Mouse (Mus musculus) hindbrain, embryonic 13.5 days (tissue): ENCODE data around the gene Rnase4. TPM values are rescaled to one million over a fixed set of nuclear protein-coding genes. Genes with fewer than 3 reads are reported as not detected.

Experiments used
- ATAC-seq: fragments of 200-750 bp; cut with Nextera tagmentation; 2 replicates; pipeline ENCODE4 v1.8.0; 2017; ENCODE audit warnings: moderate TSS enrichment; ENCODE audit not compliant: low FRiP score
- H3K27ac ChIP-seq: fragments of 300-500 bp; sonication (generic); 2 replicates; pipeline ENCODE4 v1.5.1; 2015; ENCODE audit warnings: inconsistent platforms, mild to moderate bottlenecking, moderate library complexity
- H3K27me3 ChIP-seq: fragments of 300-500 bp; sonication (generic); 2 replicates; pipeline ENCODE4 v1.6.1; 2015; ENCODE audit warnings: mild to moderate bottlenecking, inconsistent platforms
- H3K36me3 ChIP-seq: fragments of 300-500 bp; sonication (generic); 2 replicates; pipeline ENCODE4 v1.6.1; 2015; ENCODE audit warnings: mild to moderate bottlenecking, inconsistent platforms
- H3K4me1 ChIP-seq: fragments of 300-500 bp; sonication (generic); replicated peaks from 2 replicates; pipeline ENCODE4 v1.6.1; 2015; ENCODE audit warnings: inconsistent platforms
- H3K4me2 ChIP-seq: fragments of 300-500 bp; sonication (generic); 2 replicates; pipeline ENCODE4 v1.6.1; 2015; ENCODE audit warnings: inconsistent platforms, mild to moderate bottlenecking, moderate library complexity
- H3K4me3 ChIP-seq: fragments of 300-500 bp; sonication (generic); 2 replicates; pipeline ENCODE4 v1.5.1; 2015; ENCODE audit warnings: mild to moderate bottlenecking, inconsistent platforms
- H3K9ac ChIP-seq: fragments of 300-500 bp; sonication (generic); 2 replicates; pipeline ENCODE4 v1.6.1; 2015; ENCODE audit warnings: mild to moderate bottlenecking, inconsistent platforms
- H3K9me3 ChIP-seq: fragments of 300-500 bp; sonication (generic); 2 replicates; pipeline ENCODE4 v1.6.1; 2016; ENCODE audit warnings: inconsistent platforms
- WGBS: fragments of 180-500 bp; shearing (Covaris S2); methylation state at CpG from one replicate; pipeline ENCODE4 v1.1.7; 2015; 5-methylcytosine and 5-hydroxymethylcytosine counted together
- polyA plus RNA-seq: library from polyadenylated mRNA; unstranded; fragments of >200 nt; fragmentation: Nextera tagmentation; extraction: Ambion mirVana; gene quantifications from 2 replicates; pipeline ENCODE4 v1.2.1, GENCODE M21; 2015

Rnase4 gene
- polyA plus RNA-seq: 15.3 and 17.5 TPM in 2 replicates

DNA sequence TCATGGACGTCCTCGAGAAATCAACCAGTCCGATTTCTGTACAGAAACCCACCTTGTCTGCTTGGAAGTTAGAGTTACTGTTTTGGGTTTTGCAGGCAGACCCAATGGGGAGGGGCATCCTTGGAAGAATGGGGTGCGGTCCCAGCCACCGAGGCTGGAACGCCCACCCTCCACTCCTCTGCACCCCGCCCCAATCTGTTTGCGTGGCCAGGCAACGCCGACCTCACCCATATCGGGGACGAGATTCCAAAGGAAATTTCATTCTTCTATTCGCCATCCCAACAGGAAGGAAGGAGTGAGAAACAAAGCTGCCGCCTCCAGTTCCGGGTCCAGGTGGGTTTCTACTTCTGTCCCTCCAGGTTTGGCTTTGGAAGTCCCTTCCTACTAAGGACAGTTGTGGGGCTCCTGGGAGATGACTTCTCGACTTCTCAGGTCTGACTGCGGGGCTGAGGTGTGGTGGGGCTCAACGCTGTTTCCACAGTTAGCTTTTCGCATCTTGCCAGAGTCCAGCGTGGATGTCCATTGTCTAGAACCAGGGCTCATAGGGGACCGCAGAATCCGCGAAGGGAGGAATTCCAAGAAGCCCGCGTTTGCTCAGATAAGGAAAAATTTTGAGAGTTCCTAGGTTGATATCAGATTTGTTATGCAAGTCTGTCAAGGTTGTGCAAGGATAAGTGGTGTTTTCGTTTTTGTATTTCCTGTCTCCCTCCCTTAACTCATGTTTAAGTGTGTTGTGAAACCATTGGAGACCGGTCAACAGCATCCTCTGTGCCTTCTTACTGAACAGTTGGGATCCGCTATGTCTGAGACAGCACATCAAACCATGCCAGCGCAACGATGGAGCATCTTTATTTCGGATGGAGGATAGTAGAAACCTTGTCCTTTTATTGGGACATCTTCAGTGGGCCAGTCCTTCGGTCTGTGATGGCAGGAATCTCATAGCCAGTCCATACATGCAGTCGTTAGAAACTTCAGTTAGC is at the start of gene Rnase4, which contains the start of gene Ang:
Gene Rnase4, plus strand, starts transcription at position 157 of the 980 bp plus-strand sequence.
Gene Ang, plus strand, starts transcription at position 230 of the 980 bp plus-strand sequence.
- peak within 1 kb of the TSS; percentile 63 for H3K4me3 ChIP-seq
- H3K4me1 ChIP-seq: peaks cover 13% of the 10 kb centered on the region; the same call in 1 of the 2 replicates
- ATAC-seq: peak; percentile 25; the same call in 1 of the 2 replicates
- H3K27me3 ChIP-seq: 0 out of 2 replicates have a peak, but pooled peaks cover 6% of the 10 kb centered on the region
- H3K27ac ChIP-seq: peak within 1 kb of the TSS; percentile 76
- peak within 1 kb of the TSS; percentile 82 for H3K4me2 ChIP-seq
- no peaks in the 10 kb centered on the region for H3K36me3 ChIP-seq
- peak within 1 kb of the TSS; percentile 68 for H3K9ac ChIP-seq
- WGBS: 9% methylated on average over 33 of the region's 33 CpGs
- no peaks in the 10 kb centered on the region for H3K9me3 ChIP-seq

DNA sequence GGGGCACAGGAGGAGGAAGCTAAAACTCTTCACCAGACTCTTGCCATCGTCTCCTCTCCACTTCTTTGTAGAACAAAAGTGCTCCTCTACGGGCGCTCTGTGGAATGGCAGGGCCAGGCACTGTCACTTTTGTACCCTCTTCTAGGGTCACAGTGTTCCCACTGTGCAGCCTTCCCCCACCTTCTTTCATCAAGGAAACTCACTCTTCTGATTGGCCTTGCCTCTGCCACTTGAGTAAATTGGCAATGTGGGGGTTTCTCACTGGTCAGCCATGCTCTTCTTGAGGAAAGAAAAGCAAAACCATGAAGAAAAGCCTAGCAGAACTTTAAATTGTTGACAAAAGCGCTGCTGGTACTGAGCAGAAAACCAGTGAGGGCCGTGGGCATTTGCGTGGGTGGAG is 49.1 kb upstream of the Rnase4 start, which contains the start of gene Rnase9:
Gene Rnase9, minus strand, starts transcription at position 101 of the 400 bp plus-strand sequence.
- Histone ChIP-seq H3K4me1 (no peaks in the 10 kb centered on the region), H3K27ac (no peak within 1 kb of the TSS), H3K9me3 (no peaks in the 10 kb centered on the region), H3K4me2 (no peak within 1 kb of the TSS), H3K9ac (no peak within 1 kb of the TSS), H3K36me3 (no peaks in the 10 kb centered on the region), H3K4me3 (no peak within 1 kb of the TSS), H3K27me3 (no peaks in the 10 kb centered on the region)
- WGBS: 57% methylated on average over 6 of the region's 6 CpGs
- ATAC-seq: no peak

DNA sequence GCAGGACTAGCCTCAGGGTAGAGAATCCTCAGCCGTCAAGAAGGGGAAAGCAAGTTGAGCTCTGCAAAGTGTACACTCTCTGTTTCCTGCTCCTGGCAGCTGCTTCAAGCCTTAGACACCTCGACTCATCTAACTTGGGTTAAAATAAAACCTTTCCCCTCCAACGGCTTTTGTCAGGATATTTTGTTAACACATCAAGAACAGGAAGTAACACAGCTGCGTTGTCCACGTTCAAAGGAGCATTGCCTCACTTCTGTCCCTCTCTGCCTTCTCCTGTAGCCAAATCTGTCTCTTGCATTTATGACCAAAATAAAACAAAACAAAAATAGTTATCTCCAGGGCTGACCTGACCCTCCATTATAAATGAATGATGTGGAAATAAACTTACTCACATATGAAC is 43.0 kb upstream of the Rnase4 start:
- no peaks in the 10 kb centered on the region for H3K27me3 ChIP-seq
- no peaks in the 10 kb centered on the region for H3K4me1 ChIP-seq
- H3K27ac ChIP-seq: no peak overlapping the region
- H3K9ac ChIP-seq: no peak overlapping the region
- H3K4me2 ChIP-seq: no peak overlapping the region
- no peaks in the 10 kb centered on the region for H3K9me3 ChIP-seq
- H3K4me3 ChIP-seq: no peak overlapping the region
- no peak for ATAC-seq
- H3K36me3 ChIP-seq: no peaks in the 10 kb centered on the region
- 76% methylated on average over 5 of the region's 5 CpGs for WGBS

DNA sequence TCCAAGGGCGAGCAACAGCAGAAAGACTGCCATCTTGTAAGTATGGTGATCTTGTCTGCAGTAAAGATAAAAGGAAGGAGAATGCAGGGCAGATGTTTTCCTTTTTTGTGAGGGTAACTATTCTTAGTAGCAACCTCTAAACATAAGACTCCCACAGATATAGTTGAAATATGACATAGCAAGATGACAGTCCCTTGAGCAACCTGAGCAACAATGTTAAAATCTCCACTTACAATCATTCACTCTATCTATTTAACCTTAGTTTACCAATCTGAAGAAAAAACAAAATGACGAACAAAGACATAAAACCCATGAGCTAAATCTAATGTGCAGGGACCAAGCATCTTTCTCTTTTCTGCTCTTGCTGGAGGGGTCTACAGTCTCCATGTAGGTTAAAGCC is 40.8 kb upstream of the Rnase4 start, which contains the start of gene Rnase11:
Gene Rnase11, minus strand, starts transcription at position 101 of the 400 bp plus-strand sequence.
- Histone ChIP-seq H3K9ac (no peak within 1 kb of the TSS), H3K27ac (no peak within 1 kb of the TSS), H3K4me1 (peaks cover 4% of the 10 kb centered on the region; the same call in 1 of the 2 replicates), H3K9me3 (no peaks in the 10 kb centered on the region), H3K4me2 (no peak within 1 kb of the TSS), H3K27me3 (no peaks in the 10 kb centered on the region), H3K4me3 (no peak within 1 kb of the TSS), H3K36me3 (no peaks in the 10 kb centered on the region)
- ATAC-seq: no peak
- WGBS: 90% methylated on average over 2 of the region's 2 CpGs

GRCm38 (mm10) chr14:51051941-51052340 is 38.9 kb upstream of the Rnase4 start:
- H3K27ac ChIP-seq: no peak overlapping the region
- ATAC-seq: no peak
- no peak overlapping the region for H3K4me3 ChIP-seq
- no peaks in the 10 kb centered on the region for H3K27me3 ChIP-seq
- H3K36me3 ChIP-seq: no peaks in the 10 kb centered on the region
- H3K4me2 ChIP-seq: no peak overlapping the region
- H3K9ac ChIP-seq: no peak overlapping the region
- peaks cover 4% of the 10 kb centered on the region; the same call in 1 of the 2 replicates for H3K4me1 ChIP-seq
- WGBS: 69% methylated on average over 5 of the region's 5 CpGs
- H3K9me3 ChIP-seq: no peaks in the 10 kb centered on the region

GRCm38 (mm10) chr14:51053176-51053575 is 37.7 kb upstream of the Rnase4 start:
- ATAC-seq: no peak
- no peaks in the 10 kb centered on the region for H3K27me3 ChIP-seq
- WGBS: 76% methylated on average over 5 of the region's 5 CpGs

GRCm38 (mm10) chr14:51054243-51055237 is 36.3 kb upstream of the Rnase4 start:
- Histone ChIP-seq H3K27ac (no peak overlapping the region), H3K36me3 (no peaks in the 10 kb centered on the region), H3K27me3 (no peaks in the 10 kb centered on the region), H3K4me3 (no peak overlapping the region), H3K9me3 (no peaks in the 10 kb centered on the region), H3K9ac (no peak overlapping the region), H3K4me2 (no peak overlapping the region), H3K4me1 (peaks cover 4% of the 10 kb centered on the region; the same call in 1 of the 2 replicates)
- no peak for ATAC-seq
- WGBS: 37% methylated on average over 13 of the region's 13 CpGs

More at GRCm38 (mm10) chr14:51053176-51053575, 37.7 kb upstream of the Rnase4 start:
- no peaks in the 10 kb centered on the region for H3K36me3 ChIP-seq
- H3K27ac ChIP-seq: no peak overlapping the region
- no peaks in the 10 kb centered on the region for H3K9me3 ChIP-seq
- H3K9ac ChIP-seq: no peak overlapping the region
- peaks cover 4% of the 10 kb centered on the region; the same call in 1 of the 2 replicates for H3K4me1 ChIP-seq
- H3K4me2 ChIP-seq: no peak overlapping the region
- H3K4me3 ChIP-seq: no peak overlapping the region

- no peaks in the 10 kb centered on the region for H3K36me3 ChIP-seq
- no peak within 1 kb of the TSS for H3K9ac ChIP-seq
- 78% methylated on average over 9 of the region's 9 CpGs for WGBS
- no peak within 1 kb of the TSS for H3K4me2 ChIP-seq
- no peak within 1 kb of the TSS for H3K27ac ChIP-seq
- H3K4me1 ChIP-seq: peaks cover 8% of the 10 kb centered on the region
- H3K9me3 ChIP-seq: no peaks in the 10 kb centered on the region
- 0 out of 2 replicates have a peak, but pooled peaks cover 4% of the 10 kb centered on the region for H3K27me3 ChIP-seq
- no peak for ATAC-seq
- H3K4me3 ChIP-seq: no peak within 1 kb of the TSS
These were observed 33.5 kb upstream of the Rnase4 start, which contains the start of gene Rnase12 for GRCm38 (mm10) chr14:51057401-51057831. Gene Rnase12 (minus strand): TSS chr14:51057661.

DNA sequence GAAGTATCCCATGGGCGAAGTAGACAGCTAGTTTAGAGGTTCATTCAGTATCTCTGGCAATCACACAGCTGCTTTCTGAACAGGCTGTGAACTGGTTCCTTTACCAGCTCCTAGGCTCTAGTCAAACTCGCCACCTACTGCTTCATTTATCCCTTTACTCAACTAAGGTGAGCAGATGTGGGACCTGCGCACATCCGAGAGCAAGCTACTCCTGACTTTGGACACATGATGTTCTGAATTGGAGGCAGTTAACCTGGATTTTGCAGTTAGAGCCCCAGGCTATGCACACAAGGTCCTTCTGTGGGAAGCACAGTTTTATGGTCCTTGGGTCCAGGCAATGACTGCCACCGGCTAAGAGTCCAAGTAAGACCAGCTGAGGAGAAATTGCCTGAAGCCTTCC is 30.1 kb upstream of the Rnase4 start:
- H3K9me3 ChIP-seq: no peaks in the 10 kb centered on the region
- H3K27me3 ChIP-seq: 0 out of 2 replicates have a peak, but pooled peaks cover 4% of the 10 kb centered on the region
- no peak overlapping the region for H3K9ac ChIP-seq
- WGBS: 94% methylated on average over 5 of the region's 5 CpGs
- ATAC-seq: no peak
- peaks cover 8% of the 10 kb centered on the region for H3K4me1 ChIP-seq
- H3K4me2 ChIP-seq: no peak overlapping the region
- H3K4me3 ChIP-seq: no peak overlapping the region
- H3K27ac ChIP-seq: no peak overlapping the region
- H3K36me3 ChIP-seq: no peaks in the 10 kb centered on the region

GRCm38 (mm10) chr14:51068956-51069355 is 21.9 kb upstream of the Rnase4 start:
- no peak overlapping the region for H3K9ac ChIP-seq
- H3K9me3 ChIP-seq: no peaks in the 10 kb centered on the region
- WGBS: 95% methylated on average over 5 of the region's 5 CpGs
- ATAC-seq: no peak
- no peak overlapping the region for H3K27ac ChIP-seq
- H3K4me3 ChIP-seq: no peak overlapping the region
- H3K36me3 ChIP-seq: no peaks in the 10 kb centered on the region
- no peak overlapping the region for H3K4me2 ChIP-seq
- H3K4me1 ChIP-seq: peaks cover 10% of the 10 kb centered on the region
- H3K27me3 ChIP-seq: no peaks in the 10 kb centered on the region

DNA sequence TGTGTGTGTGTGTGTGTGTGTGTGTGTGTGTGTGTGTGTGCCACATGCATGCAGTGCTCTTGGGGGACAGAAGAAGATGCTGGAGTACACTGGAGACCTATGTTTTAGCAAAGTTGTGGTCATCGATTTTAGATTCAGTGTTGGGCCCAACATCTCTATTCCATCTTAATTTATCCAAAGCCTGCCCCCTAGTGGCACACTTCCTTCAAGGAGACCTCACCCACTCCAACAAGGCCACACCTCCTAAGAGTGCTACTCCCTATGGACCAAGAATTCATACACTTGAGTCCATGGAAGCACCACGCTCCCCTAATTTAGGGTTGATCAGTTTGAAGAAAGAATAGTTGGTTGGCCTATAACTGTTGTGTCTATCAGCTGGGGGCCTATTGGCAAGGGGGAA is 21.3 kb upstream of the Rnase4 start:
- H3K4me3 ChIP-seq: no peak overlapping the region
- H3K4me1 ChIP-seq: peaks cover 10% of the 10 kb centered on the region
- ATAC-seq: no peak
- H3K9ac ChIP-seq: no peak overlapping the region
- no peaks in the 10 kb centered on the region for H3K9me3 ChIP-seq
- H3K36me3 ChIP-seq: no peaks in the 10 kb centered on the region
- H3K27me3 ChIP-seq: no peaks in the 10 kb centered on the region
- no peak overlapping the region for H3K27ac ChIP-seq
- WGBS: 78% methylated on average over 2 of the region's 2 CpGs
- no peak overlapping the region for H3K4me2 ChIP-seq
